Mouse (Mus musculus) lung, postnatal 0 days (tissue): ENCODE results near the gene Pik3r1.

ENCODE experiments used
- CTCF ChIP-seq: IDR thresholded peaks from 2 replicates; pipeline ENCODE4 v1.5.1; 2016; ENCODE audit warnings: antibody characterized with exemption, mild to moderate bottlenecking
- EP300 ChIP-seq: IDR thresholded peaks from 2 replicates; pipeline ENCODE4 v1.6.1; 2016; ENCODE audit warnings: antibody characterized with exemption, mild to moderate bottlenecking, control low read depth

DNA sequence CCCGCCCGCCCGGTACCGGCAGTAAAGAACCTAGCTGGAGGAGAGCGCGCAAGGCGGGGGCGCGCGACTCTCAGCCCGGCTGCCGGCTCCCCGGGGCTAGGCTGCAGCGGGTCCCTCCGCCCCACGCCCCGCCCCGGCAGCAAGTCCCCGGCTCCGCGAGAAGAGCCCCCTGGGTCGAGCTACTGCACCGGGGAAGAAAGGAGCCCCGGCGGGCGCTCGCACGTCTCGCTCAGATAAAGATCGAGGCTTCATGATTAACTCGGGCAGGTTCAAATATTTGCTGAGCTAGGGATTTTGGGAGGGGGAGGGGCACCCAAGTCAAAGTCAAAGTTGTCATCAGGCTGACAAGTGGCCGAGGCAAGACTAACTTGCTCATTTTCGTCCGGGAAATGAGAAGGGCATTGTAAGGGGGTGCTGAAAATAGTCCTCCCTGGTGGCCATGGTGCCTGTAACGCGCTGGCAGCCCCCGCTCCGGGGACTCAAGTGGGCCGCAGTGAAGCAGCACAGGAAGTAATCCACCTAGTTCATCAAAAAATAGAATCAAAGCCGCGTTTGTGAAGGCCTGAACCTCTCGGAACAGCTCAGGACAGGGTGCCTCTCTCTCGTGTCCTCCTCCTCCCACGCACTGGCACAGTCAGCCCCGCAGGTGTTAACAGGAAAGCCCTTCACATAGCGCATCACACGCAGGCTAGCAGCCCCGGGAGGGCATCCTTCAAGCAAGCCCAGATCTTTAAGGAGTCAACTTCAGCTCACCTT, 73.3 kb downstream of the Pik3r1 start:
- no peak for TF ChIP-seq CTCF
- TF ChIP-seq EP300 = no peak
